Mouse (Mus musculus): Measurements from ENCODE around the gene Aoc2. TPM values are rescaled to one million over a fixed set of nuclear protein-coding genes. Genes with fewer than 3 reads are reported as not detected.

Aoc2 gene
- total RNA-seq (2014; fragmentation: Nextera tagmentation) (2.8 and 3.7 TPM in 2 replicates), total RNA-seq (2017) (1.8 and 2.0 TPM in 2 replicates)

DNA sequence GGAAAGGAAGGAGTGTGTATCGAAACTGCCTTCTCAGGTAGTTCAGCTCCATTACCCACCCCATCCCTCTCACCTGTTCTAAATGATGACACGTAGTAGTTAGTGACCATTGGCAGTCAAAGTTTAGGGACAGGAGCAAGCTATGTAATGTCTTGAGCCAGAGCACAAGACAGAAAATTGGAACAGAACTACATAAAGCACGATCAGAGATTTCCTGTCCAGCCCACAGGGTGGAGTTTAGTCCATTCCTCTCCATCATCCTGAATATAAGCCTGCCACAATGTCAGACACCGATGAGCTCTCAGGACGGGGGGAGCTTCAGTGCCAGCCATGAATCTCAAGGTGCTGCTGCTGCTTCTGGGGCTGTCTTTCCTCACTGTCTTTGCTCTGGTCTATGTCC lies at the start of gene Aoc2:
Aoc2 (plus strand) TSS at position 301 of the 400 bp plus-strand sequence.
- ATAC-seq (replicated peaks; ENCODE audit: poor library complexity, severe bottlenecking) = no peak

DNA sequence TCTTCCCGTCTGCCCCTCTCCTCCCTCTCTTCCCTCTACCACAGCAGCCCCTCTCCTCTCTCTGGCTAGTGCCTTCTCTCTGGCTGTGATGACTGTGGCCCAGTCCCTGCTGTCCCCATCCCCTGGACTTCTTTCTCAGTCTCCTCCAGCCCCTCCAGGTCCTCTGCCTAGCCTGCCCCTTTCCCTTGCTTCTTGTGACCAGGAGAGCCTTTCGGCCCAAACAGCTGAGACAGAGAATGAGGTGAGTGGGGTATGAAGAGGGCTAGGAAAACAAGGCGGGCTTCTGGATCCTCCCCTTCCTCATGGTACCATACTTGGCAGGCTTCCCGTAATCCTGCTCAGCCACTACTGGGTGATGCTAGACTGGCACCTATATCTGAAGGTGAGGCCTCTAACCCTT lies 49.6 kb upstream of the Aoc2 start:
- ATAC-seq (replicated peaks; ENCODE audit: poor library complexity, severe bottlenecking) = no peak

DNA sequence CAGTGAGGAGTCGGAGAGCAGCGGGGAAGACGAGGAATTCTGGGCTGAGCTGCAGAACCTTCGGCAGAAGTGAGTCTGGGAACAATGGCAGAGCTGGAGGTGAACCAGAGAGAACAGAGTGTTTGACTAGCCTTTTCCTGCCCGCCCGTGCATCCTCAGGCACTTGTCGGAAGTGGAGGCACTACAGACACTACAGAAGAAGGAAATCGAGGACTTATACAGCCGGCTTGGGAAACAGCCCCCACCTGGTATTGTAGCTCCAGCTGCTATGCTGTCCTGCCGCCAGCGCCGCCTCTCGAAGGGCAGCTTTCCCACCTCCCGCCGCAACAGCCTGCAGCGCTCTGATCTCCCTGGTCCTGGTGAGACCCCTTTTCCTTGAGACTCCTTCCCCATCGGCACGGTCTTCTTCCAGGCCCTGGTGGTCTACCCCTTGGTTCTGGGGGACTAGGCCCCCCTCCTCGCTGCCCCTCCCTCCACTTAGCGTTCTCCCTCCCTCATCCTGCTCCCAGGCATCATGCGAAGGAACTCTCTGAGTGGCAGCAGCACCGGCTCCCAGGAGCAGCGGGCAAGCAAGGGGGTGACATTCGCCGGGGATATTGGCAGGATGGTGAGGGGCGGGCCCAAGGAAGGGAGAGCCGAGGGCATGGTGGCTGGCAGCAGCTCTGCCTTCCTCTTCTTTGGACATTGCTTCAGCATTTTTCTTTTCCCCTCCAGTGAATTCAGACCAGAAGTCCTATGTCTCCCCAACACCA lies 48.4 kb upstream of the Aoc2 start:
- ATAC-seq (replicated peaks; ENCODE audit: poor library complexity, severe bottlenecking) = no peak

DNA sequence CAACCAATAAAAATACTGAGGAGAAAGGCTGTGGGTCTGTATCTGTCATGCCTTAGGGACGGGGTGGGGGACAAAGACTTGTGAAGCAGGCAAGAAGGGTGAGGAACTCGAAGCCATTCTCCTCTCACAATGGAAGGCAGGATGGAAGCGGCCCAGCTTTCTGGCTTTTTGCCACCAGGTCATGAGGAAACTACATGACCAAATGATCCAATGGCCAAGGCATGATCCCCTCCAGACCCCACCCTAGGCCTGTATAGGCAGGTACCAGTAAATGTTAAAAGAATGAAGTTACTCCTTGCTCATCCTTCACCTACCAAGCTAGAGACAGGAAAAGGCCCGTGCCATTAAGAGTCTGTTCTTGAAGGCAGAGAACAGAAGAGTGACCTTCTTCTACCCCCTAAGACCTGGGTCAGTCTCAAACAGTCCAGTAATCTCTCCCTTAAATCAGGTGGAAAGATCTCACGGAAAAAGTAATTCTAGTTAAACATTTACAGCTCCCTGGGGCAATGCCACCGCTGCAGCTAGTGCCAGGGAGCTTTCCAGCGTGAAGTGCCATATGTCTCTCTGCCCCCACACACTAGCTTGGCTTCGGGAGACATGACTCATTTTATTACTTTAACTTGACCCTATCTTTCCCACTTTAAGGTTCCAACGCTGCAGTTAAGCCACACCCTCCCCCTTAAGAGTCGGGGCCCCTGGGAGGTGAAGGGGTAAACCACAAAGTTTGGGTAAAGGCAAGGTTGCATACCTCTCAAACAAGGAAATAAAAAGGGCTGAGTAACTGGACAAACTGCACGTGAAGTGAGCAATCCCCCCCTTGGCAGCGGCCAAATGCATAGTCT lies 47.3 kb upstream of the Aoc2 start:
- ATAC-seq (replicated peaks; ENCODE audit: poor library complexity, severe bottlenecking) = peak; percentile 15; the same call in 1 of the 2 replicates

DNA sequence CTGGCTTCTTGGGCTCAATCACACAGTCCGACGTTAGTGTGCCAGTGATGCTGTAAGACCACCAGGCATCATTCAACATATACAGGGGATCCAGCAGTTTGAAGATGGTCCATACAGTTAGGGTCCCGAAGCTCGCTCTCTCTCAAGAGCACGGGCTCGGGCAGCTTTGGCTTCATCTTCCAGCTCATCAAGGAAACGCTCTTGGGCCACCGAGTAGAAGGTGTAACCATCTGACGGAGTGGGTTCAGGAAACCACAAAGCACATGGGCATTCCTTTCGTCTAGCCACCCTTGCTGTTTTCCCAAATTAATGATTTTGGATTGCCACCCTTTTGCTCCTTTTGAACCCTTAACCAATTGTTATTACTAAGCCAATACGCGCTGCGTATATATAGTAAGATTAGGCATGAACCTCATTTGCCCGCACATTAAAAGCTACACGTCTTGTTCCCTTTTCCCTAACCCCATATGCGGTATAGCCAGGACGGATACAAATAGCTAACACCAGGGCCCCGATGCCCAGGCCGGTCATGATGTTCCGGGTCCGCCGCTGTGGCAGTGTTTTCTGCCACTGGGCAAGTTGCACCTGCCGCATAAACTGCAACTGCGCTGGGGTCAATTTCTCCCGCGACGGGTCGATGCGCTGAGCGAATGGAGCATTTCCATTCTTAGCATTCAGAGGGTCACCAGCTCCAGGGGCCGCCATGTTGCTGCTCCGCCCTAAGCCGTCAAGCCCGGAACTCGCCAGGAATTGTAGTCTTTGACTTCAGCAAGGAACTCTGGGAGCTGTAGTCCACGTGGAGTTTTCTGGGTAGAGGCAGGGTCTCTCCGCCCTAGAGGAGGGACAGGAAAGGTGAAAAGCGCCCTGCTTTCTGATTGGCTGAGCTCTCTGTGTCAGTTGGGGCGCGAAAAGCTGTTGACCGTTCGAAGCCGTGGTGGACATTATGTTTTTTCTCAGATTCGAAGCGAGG lies 46.4 kb upstream of the Aoc2 start, which contains the start of the genes Cntd1 and Coa3:
Cntd1 (plus strand) TSS at position 790 of the 970 bp plus-strand sequence.
Coa3 (minus strand) TSS at position 892 of the 970 bp plus-strand sequence.
- ATAC-seq (replicated peaks; ENCODE audit: poor library complexity, severe bottlenecking) = peak; percentile 92

DNA sequence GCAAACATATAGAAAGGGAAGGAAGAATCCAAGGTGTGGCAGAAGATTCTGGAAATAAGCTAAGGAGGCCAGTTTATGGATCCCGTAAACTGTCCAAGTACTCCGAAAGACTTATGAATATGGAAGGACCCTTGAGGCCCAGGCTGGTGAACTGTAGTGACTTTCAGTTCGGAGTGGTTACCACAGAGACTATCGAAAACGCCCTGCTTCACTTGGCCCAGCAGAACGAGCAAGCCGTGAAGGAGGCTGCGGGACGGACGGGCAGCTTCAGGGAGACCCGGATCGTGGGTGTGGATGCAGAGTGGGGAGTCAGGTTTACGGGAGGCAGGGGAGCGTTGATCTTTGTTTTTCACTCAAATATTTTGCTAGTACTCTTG lies 45.7 kb upstream of the Aoc2 start:
- ATAC-seq (replicated peaks; ENCODE audit: poor library complexity, severe bottlenecking) = peak; percentile 6; the same call in 1 of the 2 replicates

DNA sequence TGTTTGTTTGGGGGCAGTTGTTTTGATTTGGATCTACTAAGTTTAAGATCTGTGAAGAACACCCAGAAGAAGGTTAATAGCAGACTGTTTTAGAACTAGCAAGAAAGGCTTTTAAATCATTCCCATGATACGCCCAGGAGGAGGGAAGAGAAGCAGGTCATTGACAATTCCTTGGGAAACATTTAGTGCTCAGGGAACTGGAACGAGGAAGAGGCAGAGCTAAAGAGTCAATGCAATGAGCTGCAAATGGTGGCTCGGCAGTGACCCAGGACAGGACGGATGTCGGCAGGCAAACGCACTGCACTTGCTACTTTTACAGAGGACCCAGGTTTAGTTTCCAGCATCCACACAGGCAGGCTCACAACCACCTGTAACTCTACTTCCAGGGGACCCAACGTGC lies 44.0 kb upstream of the Aoc2 start:
- no peak for ATAC-seq (replicated peaks; ENCODE audit: poor library complexity, severe bottlenecking)

DNA sequence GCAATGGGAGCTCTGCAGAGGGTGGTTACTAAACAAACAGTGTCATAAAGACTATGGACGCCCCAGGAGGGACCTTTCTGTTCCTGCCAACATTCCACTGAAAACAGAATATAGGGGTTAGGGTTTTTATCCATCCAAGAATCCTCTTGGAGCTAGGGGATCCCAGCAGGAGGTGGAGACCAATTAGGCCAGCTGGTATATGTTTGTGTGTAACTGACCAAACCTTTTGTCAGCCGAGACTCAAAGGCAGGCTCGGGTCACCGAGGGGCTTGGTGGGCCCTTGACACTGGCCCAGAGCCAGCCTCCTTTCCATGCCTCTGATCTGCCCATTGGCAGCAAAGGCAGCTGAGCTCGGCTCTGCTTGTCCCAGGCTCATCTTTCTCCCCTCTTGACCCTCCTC lies 42.0 kb upstream of the Aoc2 start:
- ATAC-seq (replicated peaks; ENCODE audit: poor library complexity, severe bottlenecking) = no peak

DNA sequence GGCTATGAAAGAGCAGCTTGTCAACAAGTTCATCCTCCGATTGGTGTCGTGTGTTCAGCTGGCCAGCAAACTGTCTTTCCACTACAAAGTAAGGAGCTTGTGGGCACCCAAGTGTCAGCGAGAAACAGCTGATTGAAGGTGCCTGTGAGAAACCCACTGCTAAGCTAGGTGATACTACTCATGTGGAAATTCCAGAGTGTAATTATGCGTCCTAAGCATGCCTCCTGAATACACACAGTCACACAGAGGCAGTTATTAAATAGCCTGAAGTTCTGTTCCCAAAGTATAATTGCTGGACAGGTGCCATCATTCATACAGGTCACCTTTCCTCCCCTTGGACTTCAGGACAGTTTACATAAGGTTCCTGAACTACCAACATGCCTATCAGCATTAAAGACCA lies 41.1 kb upstream of the Aoc2 start:
- no peak for ATAC-seq (replicated peaks; ENCODE audit: poor library complexity, severe bottlenecking)

DNA sequence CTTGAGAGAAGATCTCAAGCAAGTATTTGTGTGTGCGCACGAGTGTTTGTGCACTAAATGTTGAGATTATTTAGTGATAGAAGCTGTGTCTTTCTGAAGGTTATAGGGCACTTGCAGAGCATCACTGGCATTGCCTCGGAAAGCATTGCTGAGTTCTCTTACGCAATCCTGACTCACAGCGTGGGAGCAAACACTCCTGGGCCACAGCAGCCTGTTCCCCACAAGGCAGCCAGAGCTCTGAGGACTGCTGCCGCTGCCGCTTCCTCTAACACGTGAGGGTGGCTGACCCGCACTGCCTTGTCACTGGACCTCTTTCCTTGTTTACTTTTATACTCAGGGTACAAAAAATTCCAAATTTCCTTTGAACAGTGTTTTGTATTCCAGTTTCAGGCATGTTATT lies 37.6 kb upstream of the Aoc2 start:
- ATAC-seq (replicated peaks; ENCODE audit: poor library complexity, severe bottlenecking) = peak; percentile 93

DNA sequence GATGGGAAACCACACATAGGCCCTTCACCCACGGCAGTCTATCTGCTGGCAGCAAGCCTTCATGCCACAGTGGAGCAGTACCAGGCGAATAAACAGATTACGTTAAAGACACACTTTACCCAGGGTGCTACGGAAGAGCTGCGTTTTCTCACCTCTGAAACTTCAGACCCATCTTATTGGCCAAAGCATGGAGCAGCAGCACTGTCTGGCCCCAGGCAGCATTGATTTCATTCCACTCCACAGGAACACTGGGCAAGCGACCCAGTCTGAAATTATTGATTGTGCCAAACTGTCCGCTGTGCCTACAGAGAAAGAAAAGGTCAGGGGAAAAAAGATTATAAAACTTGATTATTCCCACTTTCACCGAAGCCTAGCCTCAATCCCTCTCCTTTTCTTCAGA lies 33.6 kb upstream of the Aoc2 start:
- no peak for ATAC-seq (replicated peaks; ENCODE audit: poor library complexity, severe bottlenecking)

DNA sequence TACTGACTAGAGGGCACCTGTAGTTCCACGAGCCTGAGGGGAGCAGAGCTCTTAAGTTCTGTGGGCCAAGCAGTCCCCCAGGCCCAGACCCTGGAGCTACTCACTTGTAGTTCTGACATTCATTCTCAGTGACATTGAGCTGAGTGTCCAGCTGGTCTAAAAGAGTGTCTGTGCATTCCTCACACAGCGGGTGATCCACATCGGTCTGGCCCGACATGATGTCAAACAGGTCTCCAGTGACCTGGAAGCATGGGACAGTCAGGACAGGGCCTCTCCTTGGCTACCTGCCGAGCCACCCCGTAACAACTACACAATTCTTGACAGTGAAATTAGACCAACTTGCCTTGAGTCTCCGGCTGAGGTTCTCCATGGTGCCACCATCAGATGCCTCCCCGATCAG lies 29.7 kb upstream of the Aoc2 start:
- no peak for ATAC-seq (replicated peaks; ENCODE audit: poor library complexity, severe bottlenecking)

DNA sequence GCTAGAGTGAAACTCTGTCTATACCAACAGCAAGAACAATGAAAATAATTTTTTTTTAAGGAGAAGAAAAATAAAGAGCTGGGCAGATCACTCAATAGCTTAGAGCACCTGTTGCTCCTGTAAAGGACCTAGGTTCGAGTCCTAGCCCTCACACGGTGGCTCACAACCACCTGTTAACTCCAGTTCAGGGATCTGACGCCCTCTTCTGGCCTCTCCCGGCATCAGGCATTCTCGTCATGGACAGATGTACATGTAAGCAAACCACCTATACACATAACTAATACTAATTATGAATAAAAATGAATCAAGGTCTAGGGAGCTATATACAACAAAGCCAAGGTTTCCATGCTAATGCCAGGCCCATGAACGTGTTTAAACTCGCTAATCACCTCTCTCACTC lies 24.0 kb upstream of the Aoc2 start:
- no peak for ATAC-seq (replicated peaks; ENCODE audit: poor library complexity, severe bottlenecking)

DNA sequence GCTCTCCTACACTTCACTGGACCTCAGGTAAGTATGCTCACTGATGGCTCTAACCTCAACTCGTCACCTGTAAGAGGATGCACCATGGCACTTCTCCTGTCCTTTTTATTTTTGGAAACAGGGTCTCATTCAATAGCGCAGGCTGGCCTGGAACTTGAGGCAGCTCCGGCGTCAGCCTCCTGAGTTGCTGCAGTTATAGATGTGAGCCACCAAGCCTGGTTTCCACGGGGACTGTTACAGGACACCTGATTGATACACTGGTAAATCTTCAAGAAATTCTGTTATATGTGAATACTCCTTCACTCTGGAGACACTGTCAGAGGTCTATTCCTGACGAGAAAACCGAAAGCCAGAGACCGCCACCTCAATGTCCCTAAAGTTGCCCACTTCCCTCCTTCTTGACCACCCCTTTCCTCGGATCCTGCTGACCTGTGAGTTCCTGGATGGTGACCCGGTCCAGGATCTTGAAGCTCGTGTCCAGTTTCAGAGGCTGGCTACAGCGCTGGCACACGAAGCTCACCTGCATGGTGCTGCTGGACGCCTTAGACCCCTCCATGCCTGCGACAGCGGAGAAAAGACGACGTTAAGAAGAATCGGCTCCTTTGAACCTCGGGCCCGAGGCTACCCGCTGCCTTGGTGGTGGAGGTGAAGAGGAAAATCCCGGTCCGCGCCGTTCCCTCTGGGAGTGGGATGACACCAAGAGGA lies 23.4 kb upstream of the Aoc2 start:
- peak; percentile 25 for ATAC-seq (replicated peaks; ENCODE audit: poor library complexity, severe bottlenecking)

DNA sequence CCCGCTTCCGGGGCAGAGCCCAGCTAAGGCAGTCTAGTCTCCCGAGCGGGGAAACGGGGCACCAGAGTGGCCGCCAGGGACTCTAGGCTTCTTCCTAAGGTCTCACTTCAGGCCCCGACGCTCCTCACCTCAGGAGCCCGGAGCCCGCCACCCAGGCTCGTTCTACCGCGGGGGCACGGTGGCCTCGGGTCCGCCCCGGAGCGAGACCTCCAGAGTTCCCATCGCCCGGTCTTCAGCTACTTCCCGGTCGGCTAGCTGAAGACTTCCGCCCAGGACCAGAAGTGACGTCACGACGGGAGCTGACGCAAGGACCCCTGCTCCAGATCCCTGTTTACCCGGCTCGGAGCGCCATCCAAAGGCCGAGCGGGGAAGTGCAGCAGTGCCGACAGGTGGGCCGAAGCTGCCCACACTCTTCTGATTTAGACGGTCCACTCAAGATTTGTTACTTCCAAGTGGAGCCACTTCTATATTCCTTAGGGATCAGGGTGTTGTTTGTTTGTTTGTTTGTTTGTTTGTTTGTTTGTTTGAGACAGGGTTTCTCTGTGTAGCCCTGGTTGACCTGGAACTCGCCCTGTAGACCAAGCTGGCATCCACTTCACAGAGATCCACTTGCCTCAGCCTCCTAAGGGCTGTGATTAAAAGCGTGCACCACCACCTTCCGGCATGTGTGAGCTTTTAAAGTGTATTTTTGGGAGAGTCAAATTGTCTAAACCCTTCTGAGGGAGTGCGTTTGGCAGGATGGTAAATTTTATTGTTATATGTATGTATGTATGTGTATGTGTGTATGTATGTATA lies 22.7 kb upstream of the Aoc2 start, which contains the start of gene Becn1:
Becn1 (minus strand) TSS at position 283 of the 795 bp plus-strand sequence.
- peak; percentile 97 for ATAC-seq (replicated peaks; ENCODE audit: poor library complexity, severe bottlenecking)

DNA sequence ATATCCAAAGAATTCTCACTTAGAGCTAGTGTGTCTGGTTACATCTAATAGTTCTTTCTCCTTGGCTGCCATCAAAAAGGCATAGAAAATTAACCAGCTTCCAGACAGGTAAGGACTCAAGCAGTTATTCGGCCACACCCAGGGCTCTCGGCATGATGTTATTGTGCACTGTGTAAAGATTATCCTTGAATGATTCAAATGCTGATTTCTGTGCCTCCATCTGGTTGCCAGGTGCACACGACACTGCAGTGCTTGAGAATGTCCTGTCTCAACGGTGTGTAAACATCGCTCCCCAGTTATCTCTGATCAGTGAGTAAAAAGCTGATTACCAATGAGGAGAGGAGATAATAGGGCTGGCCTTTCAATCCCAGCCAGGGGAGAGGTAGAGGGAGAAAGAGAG lies 17.1 kb upstream of the Aoc2 start:
- no peak for ATAC-seq (replicated peaks; ENCODE audit: poor library complexity, severe bottlenecking)

DNA sequence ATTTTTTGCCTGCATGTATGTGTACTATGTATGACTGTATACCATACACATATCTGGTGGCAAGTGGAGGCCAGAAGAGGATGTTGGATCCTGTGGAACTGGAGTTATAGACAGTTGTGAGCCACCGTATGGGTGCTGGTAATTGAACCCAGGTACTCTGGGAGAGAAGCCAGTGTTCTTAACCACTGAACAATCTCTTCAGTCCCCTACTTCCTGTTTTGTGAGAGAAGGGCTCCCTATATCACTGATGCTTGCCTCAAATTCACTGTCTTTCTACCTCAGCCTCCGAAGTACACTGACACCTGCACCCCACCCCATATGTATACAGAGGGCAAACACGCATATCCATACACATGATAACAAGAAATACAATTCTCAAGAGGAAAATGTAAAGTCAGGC lies 13.8 kb upstream of the Aoc2 start:
- ATAC-seq (replicated peaks; ENCODE audit: poor library complexity, severe bottlenecking) = no peak

DNA sequence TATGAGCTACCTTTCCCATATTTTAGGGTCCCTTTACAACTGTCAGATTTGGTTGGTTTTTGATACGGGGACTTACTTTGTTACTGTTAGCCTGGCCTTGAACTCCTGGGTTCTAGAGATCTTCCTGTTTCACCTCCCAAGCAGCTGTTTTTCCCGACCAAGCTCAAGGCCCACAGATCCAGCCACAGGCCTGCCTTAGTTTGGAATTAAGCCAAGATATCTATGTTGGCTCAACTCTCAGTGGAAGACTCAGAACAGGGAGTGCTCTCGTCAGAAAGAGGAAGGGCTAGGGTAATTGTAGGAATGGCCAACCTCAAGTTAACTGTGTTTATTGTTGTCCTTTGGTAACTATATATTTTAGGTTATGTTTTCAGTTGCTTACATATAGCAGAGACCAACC lies 12.7 kb upstream of the Aoc2 start:
- ATAC-seq (replicated peaks; ENCODE audit: poor library complexity, severe bottlenecking) = no peak

DNA sequence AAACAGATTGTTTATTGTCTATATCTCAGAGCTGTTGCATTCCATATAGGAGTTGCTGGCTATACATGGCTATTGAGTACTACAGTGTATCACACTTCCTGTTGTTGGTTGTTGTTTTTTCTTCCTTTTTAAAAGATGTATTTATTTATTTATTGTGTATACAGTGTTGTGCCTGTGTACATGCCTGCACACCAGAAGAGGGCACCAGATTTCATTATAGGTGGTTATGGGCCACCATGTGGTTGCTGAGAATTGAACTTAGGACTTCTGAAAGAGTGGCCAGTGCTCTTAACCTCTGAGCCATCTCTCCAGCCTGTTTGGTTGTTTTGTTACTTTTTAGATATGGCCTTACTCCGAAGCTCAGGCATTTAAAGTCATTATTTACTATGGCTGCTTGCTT lies 10.3 kb upstream of the Aoc2 start:
- ATAC-seq (replicated peaks; ENCODE audit: poor library complexity, severe bottlenecking) = no peak
